Mouse (Mus musculus) T-cell, adult 2 months (primary cell): Measurements from ENCODE around the gene Sh3glb2.

Experiments
- DNase-seq: peaks from one replicate; pipeline ENCODE4 v3.0.0; 2022; ENCODE audit warnings: low spot score

Sh3glb2 gene

DNA sequence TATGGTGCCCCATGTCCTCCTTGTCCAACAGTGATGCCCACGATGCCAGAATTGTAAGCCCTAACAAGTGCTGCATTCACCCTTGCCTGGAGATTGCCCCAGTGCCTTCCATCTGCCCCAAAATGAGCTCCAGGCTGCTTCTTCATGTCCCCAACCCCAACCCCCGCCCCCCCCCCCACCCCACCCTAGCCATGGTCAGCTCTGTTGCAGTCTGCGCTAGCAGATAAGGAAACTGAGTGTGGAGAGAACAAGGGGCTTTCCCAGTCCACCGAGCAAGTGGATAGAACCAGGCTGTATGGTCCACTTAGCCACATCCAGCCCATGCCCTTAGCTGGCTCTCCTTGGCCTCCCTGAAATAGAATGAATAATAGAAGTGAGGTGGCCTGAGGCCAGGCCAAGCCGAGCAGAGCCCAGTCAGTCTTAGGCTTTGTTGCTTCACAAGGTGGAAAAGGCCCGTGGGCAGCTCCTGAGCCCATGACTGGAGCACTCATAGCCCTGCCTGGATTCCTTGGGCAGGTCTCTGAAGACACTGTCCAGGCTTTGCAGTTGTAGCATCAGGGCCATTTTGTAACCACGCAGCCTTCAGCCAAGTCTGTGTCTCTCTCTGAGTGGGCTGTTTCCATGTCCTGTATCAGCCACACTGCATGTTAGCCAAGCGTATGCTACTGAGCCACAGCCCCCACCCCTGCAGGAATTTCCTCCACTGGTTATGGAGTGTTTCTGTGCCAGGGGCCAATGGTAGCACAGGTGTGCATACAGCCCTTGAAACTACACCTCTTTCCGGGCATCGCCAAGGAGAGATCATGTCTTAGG lies 21.6 kb upstream of the Sh3glb2 start:
- no peak for DNase-seq

DNA sequence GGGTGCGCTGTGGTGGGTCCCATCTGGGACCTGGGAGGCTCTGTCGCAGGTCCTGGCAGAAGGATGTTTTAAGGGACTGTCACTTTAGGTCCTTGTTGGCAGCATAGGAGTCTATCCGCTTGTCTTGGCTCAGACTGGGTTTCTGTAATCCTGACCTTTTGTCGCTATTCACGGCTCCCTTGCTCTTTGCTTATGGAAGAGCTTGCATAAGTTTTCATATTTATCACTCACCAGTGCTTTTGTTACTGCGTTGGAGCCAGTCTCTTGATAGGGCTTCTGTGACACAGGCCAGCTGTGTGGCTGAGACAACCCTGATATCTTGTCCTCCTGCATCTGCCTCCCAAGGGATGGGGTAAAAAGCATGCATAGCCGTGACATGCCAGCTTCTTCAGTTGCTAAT lies 20.2 kb upstream of the Sh3glb2 start:
- DNase-seq: no peak

DNA sequence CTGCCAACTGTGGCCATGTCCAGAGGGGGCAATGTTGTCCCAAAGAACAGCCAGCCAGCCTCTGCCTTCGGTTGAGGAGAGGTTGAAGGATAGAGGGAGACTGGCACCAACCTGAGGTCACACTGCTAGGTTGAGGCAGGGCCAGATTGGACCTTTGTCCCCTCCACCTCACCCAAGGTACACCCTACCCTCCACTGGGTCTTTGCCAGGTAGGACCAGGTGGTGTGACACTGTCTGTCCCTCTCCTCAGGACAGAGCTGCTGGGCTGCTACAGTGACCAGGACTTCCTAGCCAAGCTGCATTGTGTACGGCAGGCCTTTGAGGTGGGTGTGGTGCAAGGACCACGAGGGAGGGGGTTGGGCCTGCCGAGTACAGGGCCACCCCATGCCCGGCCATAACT lies 18.6 kb upstream of the Sh3glb2 start:
- DNase-seq: no peak

DNA sequence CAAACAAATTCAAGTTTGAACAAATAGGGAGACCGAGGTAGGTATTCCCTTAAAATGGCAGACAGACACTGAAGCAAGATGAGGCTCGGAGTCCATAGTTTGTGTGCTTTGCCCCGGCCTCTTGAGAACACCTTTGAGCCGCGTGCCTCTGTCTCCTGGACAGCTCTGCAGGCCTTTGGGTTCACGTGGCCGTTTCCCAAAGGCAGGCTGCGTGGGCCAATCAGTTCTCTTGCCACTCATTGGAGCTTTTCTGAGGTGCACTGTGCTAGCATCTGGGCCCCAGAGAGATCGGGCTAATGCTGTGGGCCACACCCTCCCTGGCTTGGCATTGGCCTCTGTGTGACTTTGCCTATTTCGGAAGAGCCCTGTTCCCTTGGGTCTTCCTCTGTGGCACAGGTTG lies 16.8 kb upstream of the Sh3glb2 start:
- DNase-seq: no peak

DNA sequence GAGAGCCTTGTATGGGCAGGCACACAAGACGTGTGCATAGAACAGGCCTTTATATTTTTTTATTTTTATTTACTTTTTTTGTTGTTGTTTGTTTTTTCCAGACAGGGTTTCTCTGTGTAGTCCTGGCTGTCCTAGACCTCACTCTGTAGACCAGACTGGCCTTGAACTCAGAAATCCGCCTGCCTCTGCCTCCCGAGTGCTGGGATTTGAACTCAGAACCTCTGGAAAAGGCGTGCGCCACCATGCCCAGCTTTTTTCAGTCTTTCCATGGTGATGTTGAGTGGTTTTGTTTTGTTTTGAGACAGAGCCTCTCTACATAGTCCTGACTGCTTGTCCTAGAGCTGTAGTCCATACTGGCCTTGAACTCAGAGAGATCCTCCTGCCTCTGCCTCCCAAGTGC lies 13.6 kb upstream of the Sh3glb2 start:
- DNase-seq: no peak

DNA sequence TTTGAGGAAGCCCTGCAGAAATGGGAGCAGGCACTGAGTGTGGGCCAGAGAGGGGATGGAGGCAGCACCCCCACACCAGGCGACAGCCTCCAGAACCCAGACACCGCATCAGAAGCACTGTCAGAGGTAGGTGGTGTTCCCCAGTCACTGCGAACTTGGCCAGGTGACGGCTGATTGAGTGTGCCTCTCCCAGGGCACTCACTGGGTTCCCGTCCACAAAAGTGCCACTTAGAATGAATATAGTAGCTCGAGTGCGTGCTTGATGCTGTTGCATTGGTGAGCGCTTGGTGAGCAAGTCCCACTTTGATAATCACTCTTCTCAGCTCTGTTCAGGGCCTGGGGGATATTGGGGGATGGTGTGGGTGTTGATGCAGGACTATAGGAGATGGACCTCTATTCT lies 12.4 kb upstream of the Sh3glb2 start:
- no peak for DNase-seq

DNA sequence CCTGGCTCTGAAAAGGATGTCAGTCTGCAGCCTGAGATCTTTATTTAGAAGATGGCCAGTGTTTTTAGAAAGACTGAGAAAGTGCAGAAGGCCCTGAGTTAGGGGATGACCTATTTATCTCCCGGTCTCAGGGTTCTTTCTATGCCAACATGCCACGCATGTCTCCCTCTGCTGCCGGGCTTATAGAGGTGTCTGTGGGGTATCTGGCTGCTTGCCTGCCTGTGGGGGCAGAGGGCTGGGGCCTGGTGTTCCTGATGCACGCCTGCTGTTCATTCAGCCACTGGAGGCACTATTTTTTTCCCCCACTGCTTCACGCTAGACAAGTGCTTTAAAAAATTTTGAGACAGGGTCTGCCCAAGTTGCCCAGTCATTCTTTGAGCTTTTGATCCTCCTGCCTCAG lies 7.1 kb upstream of the Sh3glb2 start:
- DNase-seq: no peak

DNA sequence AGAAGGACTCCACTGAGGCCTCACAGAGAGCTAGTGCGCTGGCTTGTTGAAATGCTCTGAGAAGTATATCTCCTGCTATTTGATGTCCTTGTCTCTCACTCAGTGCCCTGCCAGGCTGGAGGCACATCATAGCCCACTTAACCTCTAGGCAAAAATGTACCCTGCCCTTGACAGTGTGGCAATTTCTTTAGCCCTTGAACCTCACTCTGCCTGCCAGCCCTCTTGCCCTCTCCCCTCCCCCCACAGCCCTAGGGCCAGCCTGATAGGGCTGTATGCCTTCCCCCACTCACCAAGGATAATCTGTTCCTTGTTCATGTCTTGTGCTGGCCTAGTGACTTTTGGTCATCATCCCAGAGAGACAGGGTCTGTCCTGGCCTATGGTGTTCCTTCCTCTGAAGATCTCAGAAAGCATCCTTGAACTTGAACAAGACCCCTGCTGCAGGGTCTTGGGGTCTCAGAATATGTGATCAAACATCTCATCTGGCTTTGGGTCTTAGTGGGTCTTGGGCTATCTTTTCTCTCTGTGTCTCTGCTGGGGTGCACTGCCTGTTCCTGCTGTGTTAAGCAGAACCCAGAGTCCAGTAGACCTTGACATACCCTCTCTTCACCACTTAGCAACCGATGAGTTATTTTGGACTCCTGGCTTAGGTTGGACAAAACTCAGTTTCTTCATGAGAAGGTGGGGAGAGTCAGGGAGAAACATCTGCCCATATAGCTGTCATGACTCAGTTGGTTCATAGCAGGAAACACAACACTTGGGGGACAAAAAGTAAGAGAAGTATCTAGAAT lies 6.3 kb upstream of the Sh3glb2 start:
- DNase-seq: no peak

DNA sequence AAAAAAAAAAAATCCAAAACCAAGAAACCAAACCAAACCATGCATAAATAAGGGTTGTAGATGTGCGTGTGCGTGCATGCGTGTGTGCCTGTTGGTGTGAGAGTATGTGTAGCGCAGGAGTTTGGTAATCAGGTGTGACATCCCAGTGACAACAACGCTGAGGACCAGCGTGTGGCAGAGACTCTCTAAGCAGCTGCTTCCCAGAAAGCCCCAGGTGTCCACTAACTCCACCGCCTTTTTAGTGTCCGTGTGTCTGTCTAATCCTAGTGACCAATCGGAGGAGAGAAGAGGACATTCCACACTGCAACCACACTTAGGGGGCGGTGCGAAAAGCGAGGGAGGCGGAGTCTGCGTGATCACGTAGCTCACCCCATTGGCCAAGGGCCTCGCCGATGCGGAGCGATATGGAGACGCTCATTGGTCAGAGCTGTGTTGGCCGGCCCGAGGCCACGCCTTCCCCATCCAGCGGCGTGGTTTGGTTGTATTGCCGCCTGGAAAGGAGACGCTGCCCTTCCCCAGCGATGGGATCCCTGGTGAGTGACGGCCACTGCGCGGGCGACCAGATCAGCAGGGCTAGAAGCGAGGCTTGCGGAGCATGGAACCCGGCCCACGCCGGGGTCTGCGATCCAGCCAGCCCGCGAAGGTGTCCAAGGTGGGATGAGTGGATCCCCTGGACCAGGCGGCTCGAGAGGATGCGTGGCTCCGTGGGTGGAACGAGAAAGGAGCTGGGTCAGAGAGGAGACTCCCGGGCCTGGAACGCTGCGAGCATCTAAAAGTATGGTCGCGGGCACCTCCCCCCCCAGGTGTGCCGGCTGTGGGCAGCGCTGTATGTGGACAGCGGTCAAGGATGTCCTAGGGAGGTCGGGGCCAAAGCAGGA lies 4.9 kb upstream of the Sh3glb2 start, which contains the start of gene Miga2:
Gene Miga2, plus strand, starts transcription at position 461 of the 878 bp plus-strand sequence.
- peak; percentile 95 for DNase-seq

DNA sequence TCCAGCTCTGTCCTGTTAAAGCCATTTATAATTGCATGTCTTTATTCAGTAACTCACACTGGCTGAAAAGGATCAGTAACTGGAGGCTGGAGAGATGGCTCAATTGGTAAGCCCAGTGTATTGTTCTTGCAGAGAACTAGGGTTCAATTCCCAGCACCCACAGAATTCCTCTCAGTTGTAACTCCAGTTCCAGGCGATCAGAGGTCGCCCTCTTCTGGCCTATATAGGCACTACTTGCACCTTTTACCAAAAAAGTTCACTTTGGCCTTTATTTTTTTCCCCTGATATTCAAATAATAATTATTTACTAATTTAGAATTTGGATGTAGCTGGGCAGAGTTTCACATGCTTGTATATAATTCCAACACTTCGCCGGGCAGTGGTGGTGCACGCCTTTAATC lies 3.7 kb upstream of the Sh3glb2 start:
- DNase-seq: no peak

DNA sequence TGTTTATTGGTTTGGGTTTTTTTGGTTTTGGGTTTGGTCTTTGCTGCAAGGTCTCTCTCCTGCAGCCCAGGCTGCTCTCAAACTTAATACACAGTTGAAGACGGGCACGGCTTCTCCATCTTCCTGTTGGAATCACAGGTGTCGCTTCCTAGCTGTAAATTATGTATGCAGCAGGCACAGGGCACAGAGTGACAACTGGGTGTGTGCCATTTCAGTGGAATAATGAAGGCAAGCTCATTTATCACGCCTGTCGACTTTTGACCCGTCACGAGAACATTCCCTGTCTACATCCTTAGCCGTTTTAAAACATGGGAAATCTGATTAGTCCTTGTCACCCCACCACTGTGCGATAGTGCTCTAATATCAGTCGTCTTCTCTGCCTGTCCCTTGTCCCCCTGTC lies 1.5 kb upstream of the Sh3glb2 start:
- DNase-seq: no peak

DNA sequence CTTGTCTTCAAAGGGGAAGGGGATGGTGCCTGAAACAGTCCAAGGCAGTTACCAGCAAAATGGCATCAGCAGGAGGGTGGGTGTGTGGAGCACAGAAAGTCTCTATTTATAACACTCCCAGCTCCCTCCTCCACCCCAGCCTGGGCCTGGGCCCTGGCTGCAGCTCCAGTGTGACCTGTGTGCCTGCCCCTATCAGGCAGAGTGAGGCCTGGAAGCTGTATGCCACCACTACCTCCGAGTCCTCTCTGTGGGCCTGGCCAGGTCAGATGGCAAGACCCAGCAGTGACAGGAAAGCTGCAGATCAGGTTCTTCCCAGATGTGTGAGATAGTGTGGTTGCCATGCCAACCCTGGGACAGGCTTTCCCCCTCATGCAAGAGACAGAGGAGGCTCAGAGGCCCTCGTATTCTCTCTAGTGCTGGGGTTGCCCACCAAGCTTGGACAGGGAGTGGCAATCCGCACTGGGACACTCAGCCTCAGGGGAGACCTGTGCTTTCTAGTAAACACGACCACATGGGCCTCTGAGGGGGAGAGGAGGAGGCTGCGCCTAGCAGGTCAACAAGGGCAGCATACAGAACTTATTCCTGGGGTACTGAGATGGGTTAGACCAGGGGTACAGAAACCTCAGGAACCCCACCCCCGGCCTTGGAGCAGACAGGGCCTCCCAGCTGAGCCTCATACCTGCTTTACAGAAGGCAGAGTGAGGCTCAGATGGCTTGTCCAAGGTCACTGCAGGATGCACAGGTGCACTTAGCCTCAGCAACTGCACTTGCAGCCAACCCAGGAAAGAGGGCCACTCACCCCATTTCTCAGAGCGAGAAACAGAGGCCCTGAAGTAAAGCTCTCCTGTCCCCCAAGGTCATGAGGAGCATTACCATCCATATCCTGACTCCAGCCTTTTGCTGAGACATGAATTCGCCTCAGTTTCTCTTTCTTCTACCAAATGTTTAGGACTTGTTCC lies 1.3 kb downstream of the Sh3glb2 start:
- DNase-seq: no peak

DNA sequence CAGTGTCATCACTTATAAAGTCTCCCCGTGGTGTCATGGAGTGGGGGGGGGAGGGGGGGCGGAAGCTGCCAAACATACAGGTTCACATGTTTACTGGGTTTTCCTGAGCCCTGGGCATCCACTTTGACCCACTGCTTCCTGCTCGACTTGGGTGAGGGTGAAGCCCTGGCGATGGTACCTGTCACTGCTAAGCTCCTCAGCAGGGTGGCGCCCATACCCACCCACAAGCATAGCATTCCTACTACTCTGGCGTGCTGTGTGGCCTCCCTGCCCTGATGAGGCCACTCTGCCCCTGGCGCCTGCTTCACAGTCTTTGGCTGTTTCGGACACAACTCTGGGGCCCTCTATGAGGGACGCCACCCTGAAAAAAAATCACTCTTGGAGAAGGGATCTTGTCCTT lies 2.2 kb downstream of the Sh3glb2 start:
- no peak for DNase-seq

DNA sequence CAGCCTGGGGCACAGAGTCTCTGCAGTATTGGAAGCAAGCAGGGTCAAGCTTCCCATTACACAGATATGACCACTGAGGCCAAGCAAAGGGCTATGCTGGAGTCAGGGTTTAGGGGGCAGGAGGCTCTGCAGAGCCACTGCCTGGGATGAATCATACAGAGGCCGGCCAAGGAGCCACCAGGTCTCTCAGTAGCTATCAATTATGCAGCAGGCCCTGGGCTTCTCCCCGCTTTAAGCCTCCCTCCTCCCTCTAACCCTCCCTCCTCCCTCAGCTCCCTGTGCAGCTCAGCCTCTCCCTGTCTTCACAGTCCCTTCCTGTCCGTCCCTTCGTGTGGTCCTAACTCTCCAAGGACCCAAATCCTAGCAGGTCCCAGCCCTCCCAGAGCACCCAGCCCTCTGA lies 2.9 kb downstream of the Sh3glb2 start:
- DNase-seq: no peak

DNA sequence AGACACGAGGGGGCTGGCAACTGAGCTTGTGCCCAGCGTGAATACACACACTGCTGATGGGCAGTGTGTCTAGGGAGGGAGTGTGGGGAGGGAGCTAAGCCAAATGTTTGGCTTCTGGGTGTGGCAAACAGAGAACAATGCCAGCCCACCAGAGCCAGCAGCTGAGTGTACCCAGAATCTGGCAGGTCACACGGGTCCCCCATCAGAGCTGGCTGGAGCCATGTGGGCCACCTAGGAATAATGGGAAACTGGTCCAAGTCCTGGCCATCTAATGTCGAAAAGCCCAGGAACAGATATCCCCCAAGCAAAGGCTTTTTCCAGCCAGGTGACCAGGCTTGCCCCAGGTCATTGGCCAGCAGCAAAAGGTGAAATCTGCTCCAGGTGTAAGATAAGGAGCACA lies 3.3 kb downstream of the Sh3glb2 start:
- no peak for DNase-seq

DNA sequence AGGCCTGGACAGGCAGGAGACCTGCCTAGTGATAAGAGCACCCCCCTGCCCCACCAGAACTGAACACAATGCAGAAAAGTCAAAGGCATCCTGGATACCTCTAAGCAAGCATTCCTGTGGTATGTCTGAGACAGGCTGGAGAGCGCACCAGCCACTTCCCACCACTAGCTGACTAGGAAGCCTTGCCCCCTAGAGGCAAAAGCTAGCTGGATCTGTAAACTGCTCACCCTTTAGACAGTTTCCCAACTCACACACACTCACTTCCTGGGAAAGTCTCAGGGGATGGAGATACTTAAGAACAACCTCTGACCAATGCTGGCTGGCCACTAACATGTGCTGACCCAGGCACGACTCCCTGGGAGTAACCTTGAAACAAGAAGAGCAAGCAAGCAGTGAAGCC lies 8.0 kb downstream of the Sh3glb2 start:
- no peak for DNase-seq

DNA sequence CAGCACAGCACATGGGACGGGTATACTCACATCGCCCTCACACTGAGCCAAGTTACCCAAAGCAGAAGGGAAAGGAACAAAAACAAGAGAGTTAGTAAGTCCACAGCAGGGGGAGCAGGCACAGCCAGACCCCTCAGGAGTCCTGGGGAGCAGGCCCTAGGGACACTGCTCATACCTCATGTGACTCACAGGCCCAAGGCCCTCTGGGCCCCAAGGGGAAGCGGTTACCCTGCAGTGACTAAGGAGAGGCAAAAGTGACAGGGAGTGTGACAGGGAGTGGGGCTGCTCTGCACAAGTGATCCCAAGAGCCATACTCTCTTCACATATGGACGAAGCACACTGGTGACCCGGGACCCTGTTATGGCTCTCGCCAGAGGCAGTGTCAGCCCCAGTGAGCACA lies 9.9 kb downstream of the Sh3glb2 start:
- DNase-seq: no peak

DNA sequence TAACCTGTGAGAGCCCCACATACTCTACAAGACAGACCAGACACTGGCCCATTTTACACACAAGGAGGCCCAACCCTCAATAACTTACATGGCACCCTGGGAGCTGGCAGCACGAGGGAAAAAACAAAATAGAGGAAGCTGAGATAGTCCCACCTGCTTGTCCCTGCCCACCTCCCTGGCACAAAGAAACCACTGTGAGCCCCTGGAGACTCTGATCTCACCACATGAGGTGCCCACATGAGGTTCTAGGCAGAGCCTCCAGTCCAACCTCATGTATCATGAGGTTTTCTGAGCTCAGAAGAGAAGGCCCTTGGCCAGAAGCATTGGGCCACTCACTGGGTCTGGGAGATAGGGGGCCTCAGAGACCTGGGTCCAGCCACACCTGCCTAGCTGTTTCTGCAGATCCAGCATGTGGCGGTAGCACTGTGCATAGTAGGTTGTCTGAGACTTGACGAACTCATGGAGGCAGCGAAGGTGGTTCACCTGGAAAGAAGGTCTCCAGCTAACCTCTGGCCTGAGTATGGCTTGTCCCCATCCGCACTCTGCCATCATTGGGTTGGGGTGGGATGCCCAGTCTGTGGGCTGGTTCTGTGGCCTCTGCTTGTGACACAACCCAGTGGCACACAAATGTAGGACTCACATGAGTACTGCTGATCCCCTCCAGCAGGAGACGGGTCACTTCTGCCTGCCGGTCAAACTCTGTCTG lies 13.0 kb downstream of the Sh3glb2 start:
- no peak for DNase-seq

DNA sequence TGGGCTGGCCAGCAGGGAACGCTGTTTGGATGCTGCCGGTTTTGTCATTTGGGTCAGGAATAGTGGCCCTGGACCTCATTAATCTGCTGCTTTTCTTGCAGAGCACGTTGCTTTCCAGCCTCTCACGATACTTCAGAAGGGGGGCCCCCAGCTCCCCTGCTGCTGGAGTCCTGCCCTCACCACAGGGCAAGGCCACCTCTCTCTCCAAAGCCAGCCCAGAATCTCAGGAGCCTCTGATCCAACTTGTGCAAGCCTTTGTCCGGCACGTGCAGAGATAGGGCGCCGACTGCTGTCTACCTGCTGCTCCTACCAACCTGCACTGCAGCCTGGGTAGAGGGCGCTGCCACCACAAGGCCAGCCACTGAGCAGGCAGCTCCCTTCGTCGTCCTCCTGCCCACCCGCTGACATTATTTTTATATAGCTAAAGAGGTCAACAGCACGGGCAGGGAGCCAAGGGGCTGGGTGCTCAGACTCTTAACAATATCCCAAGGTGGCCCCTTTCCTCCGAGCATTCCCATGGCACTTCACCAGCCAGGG lies 15.5 kb downstream of the Sh3glb2 start:
- no peak for DNase-seq

DNA sequence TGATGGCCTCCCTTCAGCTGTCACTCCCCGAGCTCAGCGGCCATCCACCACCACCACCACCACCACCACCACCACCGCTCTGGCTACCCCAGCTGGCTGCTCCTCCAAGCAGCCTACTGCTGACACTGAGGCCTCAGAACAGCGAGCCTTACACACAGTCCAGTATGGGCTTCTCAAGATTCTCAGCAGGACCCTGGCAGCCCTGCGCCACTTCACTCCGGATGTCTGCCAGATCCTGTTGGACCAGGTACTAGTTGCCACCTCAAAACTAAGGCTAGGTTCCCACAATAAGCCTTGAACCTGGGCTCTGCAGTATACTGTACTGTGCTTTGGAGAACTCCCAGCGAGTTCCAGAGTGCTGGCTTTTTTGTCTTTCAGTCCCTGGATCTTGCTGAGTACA lies 16.6 kb downstream of the Sh3glb2 start:
- DNase-seq: no peak
